Mouse (Mus musculus): ENCODE measurements at regions not wholly inside any gene's neighbourhood (a gene's known extent, or its start where the extent isn't known, plus 50 kb on each side); places are given as distances from the start of the nearest gene placed in this dataset.
A peak's percentile ranks its signal among the peaks of the same experiment; 100 is the strongest.

DNA sequence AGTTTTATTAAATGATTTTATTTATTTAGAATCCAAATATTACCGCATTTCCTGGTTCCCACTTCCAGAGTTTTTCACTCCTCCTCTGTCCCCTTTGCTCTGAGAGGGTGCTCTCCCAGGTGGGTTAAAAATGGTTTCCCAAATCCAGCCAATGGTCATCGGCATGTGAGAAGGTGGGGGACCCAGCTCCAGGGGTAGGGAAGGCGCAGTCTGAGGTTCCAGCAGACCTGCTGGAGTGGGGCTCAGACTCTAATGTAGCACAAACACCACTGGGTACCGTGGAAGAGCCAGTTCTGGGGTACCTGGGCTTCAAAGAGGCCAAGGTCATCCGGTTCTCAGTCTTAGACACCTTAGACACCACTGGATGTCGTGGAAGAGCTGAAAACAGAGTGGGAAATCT, 875.6 kb downstream of the Fscb start:
- no peak for DNase-seq (ENCODE audit: low spot score in 2 of 2)

DNA sequence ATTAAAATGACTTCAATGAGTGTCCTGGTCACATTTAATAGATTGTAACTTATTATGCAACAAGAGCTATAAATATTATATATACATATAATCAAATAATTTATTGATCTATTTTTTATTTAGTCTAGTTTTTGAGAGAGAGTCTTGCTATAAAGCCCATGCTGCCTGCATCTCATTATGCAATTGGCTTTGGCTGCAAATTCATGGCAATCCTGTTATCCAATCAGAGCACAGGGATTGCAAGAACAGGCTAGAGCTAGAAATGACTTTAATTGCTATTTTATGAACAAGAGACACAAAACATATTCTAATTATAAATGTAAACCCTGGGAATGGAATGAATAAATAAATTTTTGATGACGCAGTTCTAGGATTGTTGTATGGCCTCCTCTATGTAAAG, 919.8 kb downstream of the Fscb start:
- no peak for DNase-seq (ENCODE audit: low spot score in 2 of 2)

DNA sequence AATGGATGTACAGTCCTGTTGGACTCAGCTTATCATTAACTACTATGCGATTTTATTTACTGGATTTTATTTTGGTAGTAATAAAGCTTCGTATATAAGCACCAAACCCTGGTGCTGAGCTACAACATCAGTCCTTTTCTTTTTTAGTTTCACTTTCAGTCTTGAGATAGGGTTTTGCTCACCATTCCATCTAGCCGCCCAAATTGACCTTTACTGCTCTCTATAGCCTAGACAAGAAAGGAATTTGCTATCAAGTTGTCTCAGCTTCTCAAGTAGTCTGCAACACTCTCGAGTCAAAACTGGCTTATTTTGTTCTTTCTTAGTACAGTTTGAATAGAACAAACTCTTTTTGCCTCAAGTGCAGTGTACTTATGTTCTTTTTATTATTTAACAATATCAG, 921.7 kb downstream of the Fscb start:
- DNase-seq (ENCODE audit: low spot score in 2 of 2): no peak

DNA sequence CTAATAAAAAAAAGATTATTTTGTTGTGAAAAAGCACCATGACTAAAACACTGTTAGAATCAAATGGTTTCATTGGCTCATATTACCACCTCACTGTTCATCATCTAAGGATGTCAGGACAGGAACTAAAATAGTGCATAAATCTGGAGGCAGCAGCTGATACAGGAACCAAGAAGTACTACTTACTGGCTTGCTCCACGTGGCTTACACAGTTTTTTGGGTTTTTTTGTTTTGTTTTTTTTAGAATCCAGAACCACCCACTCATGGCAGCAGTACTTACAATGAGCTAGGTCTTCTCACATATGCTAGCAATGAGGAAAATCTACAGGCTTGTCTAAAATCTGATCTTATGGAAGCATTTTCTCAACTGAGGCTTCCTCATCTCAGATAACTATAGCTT, 940.4 kb downstream of the Fscb start:
- DNase-seq (ENCODE audit: low spot score in 2 of 2): peak in 1 of 2 experiments; percentile 9

DNA sequence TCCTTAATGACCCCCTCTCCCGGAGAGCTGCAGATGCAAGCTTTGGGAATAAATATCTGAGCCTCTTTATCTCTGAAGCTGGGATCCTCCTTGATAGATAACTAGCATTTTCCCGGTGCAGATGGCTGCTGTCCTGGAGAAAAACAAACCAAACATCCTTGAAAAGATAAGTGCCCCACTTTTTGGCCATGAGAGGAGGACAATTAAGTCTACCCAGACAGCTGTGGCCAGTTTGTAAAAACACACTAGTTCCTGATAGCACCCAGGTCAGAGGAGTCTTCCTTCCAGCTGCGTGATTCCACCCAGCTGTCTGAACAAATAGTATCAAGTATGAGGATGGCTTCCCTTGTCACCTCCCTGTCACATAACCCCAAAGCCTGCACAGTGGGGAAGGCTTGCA, 970.7 kb downstream of the Fscb start:
- DNase-seq (ENCODE audit: low spot score in 2 of 2): no peak

DNA sequence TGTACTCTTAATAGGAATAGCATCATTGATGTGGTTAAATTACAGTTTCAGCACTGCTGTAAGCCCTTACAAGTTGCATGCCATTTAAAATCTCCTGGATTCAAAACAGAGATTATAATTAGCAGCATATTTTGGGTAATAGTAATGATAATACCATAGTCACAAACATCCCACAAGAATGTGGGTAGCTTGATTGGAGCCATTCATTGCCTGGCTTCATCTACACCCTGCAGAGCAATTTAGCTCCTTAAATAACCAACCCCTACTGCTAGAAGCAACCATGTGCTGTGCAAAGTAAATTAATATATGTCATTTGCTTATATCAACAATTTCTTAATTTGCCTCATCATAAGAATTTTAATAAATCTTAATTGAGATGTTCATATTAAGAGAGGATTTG, 984.1 kb downstream of the Fscb start:
- no peak for DNase-seq (ENCODE audit: low spot score in 2 of 2)

DNA sequence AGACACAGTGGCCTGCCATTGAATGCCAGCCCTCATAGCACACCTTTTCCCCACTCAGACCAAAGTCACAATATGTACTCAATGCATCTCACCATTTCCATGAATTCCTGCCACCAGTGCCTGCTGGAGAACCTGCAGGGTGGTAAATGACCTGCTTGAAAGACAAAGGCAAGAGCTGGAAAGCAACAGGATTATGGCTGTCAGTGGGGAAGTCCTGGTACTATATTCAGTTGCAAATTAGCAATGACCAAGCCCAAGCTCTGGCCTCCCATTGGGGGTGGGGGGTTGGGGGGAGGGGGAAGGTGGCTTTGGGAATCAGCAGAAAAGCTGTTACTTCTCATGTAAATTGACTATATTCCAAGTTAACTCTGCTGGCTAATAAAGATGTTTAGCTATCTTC, 990.4 kb downstream of the Fscb start:
- no peak for DNase-seq (ENCODE audit: low spot score in 2 of 2)

DNA sequence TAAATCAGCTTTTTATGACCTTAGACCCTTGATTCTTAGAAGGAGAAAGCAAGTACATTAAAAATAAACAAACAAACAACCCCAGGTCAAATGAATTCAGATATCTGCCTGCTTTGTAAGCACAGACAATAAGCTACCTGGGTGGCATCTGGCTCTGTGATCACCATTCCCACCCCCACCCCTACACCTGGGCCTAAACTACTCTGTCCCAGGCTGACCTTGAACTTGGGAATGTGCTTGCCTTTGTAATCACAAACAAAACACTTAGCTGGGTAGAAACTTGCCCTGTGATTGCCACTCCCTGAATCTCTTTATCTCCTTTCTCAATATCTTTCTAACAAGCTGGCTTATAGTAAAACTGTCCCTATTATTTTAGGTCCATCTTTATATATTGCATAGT, 1005.6 kb downstream of the Fscb start:
- DNase-seq (ENCODE audit: low spot score in 2 of 2): no peak
